Comparison of ENCODE assay signal across 8 mouse cellular contexts in genomic region chr3:9189366-9190287, GRCm38 (mm10).
A peak's percentile ranks its signal among the peaks of the same experiment; 100 is the strongest.
DNase-seq lines count a peak whose midpoint lies in the region; ATAC-seq lines count a peak whose summit lies in the region.

No protein-coding gene starts in this region.

- no peak overlapping the region for H3K4me3 ChIP-seq in kidney, embryonic 14.5 days (ENCODE audit: low read length)
- no peak overlapping the region for H3K4me3 ChIP-seq in heart, embryonic 15.5 days
- H3K4me3 ChIP-seq in stomach, embryonic 15.5 days (replicated peaks) = no peak overlapping the region

- DNase-seq in kidney, adult 18-20 months = peak; percentile 32
- peak; percentile 73 for DNase-seq in adrenal gland, postnatal 14 days
- peak; percentile 74 to 85 for DNase-seq in left cerebral cortex, postnatal 10 days (ENCODE audit: extremely low spot score in 1 of 2, low spot score in 2 of 2)
- DNase-seq in embryo, embryonic 9.5 days (ENCODE audit: extremely low spot score) = no peak
- no peak for DNase-seq in T-cell, adult 2 months (ENCODE audit: low spot score)

- WGBS in kidney, embryonic 14.5 days = 82% methylated on average over 15 of the region's 15 CpGs
- WGBS in heart, embryonic 15.5 days = 65% methylated on average over 15 of the region's 15 CpGs
- whole genome bisulfite sequencing in stomach, embryonic 15.5 days = 70% methylated on average over 15 of the region's 15 CpGs

- ATAC-seq in kidney, embryonic 14.5 days (ENCODE audit: low FRiP score, low TSS enrichment) = no peak
- peak; percentile 31 for ATAC-seq in heart, embryonic 15.5 days (replicated peaks; ENCODE audit: insufficient number of reproducible peaks, insufficient read depth, low FRiP score, low read depth)
- ATAC-seq in stomach, embryonic 15.5 days (ENCODE audit: insufficient read depth, low FRiP score, low read depth) = peak; percentile 33; the same call in 1 of the 2 replicates

- H3K9me3 ChIP-seq in kidney, embryonic 14.5 days (ENCODE audit: control insufficient read depth, low read length) = no peaks in the 10 kb centered on the region
- H3K9me3 ChIP-seq in heart, embryonic 15.5 days (replicated peaks) = no peaks in the 10 kb centered on the region
- no peaks in the 10 kb centered on the region for H3K9me3 ChIP-seq in stomach, embryonic 15.5 days

- H3K36me3 ChIP-seq in kidney, embryonic 14.5 days (ENCODE audit: control insufficient read depth, insufficient read depth, low read length) = no peaks in the 10 kb centered on the region
- H3K36me3 ChIP-seq in heart, embryonic 15.5 days = no peaks in the 10 kb centered on the region
- H3K36me3 ChIP-seq in stomach, embryonic 15.5 days = no peaks in the 10 kb centered on the region

- H3K9ac ChIP-seq in kidney, embryonic 14.5 days (ENCODE audit: low read depth, low read length) = no peak overlapping the region
- no peak overlapping the region for H3K9ac ChIP-seq in heart, embryonic 15.5 days
- H3K9ac ChIP-seq in stomach, embryonic 15.5 days = no peak overlapping the region

- no peak overlapping the region for H3K4me2 ChIP-seq in kidney, embryonic 14.5 days (replicated peaks; ENCODE audit: low read depth, low read length)
- H3K4me2 ChIP-seq in heart, embryonic 15.5 days = peak overlapping the region; percentile 5; the same call in 1 of the 2 replicates
- H3K4me2 ChIP-seq in stomach, embryonic 15.5 days = peak overlapping the region; percentile 8; the same call in 1 of the 2 replicates

- no peaks in the 10 kb centered on the region for H3K4me1 ChIP-seq in kidney, embryonic 14.5 days (ENCODE audit: control insufficient read depth, insufficient read depth, low read length)
- H3K4me1 ChIP-seq in heart, embryonic 15.5 days (replicated peaks) = peaks cover 7% of the 10 kb centered on the region
- H3K4me1 ChIP-seq in stomach, embryonic 15.5 days = peaks cover 8% of the 10 kb centered on the region; the same call in 1 of the 2 replicates

- H3K27ac ChIP-seq in kidney, embryonic 14.5 days (ENCODE audit: low read depth, low read length) = no peak overlapping the region
- H3K27ac ChIP-seq in heart, embryonic 15.5 days = no peak overlapping the region; the same call in 1 of the 2 replicates
- H3K27ac ChIP-seq in stomach, embryonic 15.5 days = no peak overlapping the region

- no peaks in the 10 kb centered on the region for H3K27me3 ChIP-seq in kidney, embryonic 14.5 days (ENCODE audit: control insufficient read depth, insufficient read depth, low read length)
- no peaks in the 10 kb centered on the region for H3K27me3 ChIP-seq in heart, embryonic 15.5 days
- H3K27me3 ChIP-seq in stomach, embryonic 15.5 days (replicated peaks) = no peaks in the 10 kb centered on the region

- intact Hi-C loops in left cerebral cortex, postnatal 10 days (cut with DNase I) = no loop called here

Comparison
In these comparisons a context has a peak if more than half of its experiments do, and no peak if none do; other contexts are left out.
1. DNase-seq: peak in kidney, adult 18-20 months (single experiment), adrenal gland, postnatal 14 days (single experiment) and left cerebral cortex, postnatal 10 days (2 of 2); none in embryo, embryonic 9.5 days (single experiment) and T-cell, adult 2 months (single experiment).